Mouse (Mus musculus) embryonic facial prominence, embryonic 11.5 days (tissue): Measurements from ENCODE around the gene Soat2. TPM values are rescaled to one million over a fixed set of nuclear protein-coding genes. Genes with fewer than 3 reads are reported as not detected.

Source experiments
- ATAC-seq: fragments of 200-750 bp; cut with Nextera tagmentation; replicated peaks from 2 replicates; pipeline ENCODE4 v1.8.0; 2017; ENCODE audit warnings: low read depth; ENCODE audit not compliant: insufficient number of reproducible peaks, low FRiP score, low TSS enrichment
- DNase-seq: peaks from one replicate; pipeline ENCODE4 v3.0.0-alpha.2; 2015; ENCODE audit warnings: low spot score
- H3K27ac ChIP-seq: fragments of 300-500 bp; sonication (generic); replicated peaks from 2 replicates; pipeline ENCODE4 v1.5.1; 2014; ENCODE audit warnings: mild to moderate bottlenecking, low read depth, low read length, control low read depth
- H3K27me3 ChIP-seq: fragments of 300-500 bp; sonication (generic); 2 replicates; pipeline ENCODE4 v1.6.1; 2014; ENCODE audit warnings: mild to moderate bottlenecking, low read length, moderate library complexity, mixed read lengths; ENCODE audit not compliant: control insufficient read depth, insufficient read depth
- H3K36me3 ChIP-seq: fragments of 300-500 bp; sonication (generic); replicated peaks from 2 replicates; pipeline ENCODE4 v1.6.1; 2014; ENCODE audit warnings: low read depth, mild to moderate bottlenecking, low read length, moderate library complexity, mixed read lengths; ENCODE audit not compliant: control insufficient read depth, insufficient read depth
- H3K4me1 ChIP-seq: fragments of 300-500 bp; sonication (generic); 2 replicates; pipeline ENCODE4 v1.6.1; 2014; ENCODE audit warnings: low read length, mixed read lengths; ENCODE audit not compliant: control insufficient read depth, insufficient read depth
- H3K4me2 ChIP-seq: fragments of 300-500 bp; sonication (generic); 2 replicates; pipeline ENCODE4 v1.6.1; 2014; ENCODE audit warnings: low read depth, mild to moderate bottlenecking, control low read depth, low read length, moderate library complexity
- H3K4me3 ChIP-seq: fragments of 300-500 bp; sonication (generic); 2 replicates; pipeline ENCODE4 v1.5.1; 2014; ENCODE audit warnings: low read depth, low read length, control low read depth
- H3K9ac ChIP-seq: fragments of 300-500 bp; sonication (generic); replicated peaks from 2 replicates; pipeline ENCODE4 v1.6.1; 2014; ENCODE audit warnings: mild to moderate bottlenecking, control low read depth, low read length
- H3K9me3 ChIP-seq: fragments of 300-500 bp; sonication (generic); replicated peaks from 2 replicates; pipeline ENCODE4 v1.6.1; 2016; ENCODE audit warnings: mild to moderate bottlenecking, low read length, inconsistent platforms, mixed read lengths; ENCODE audit not compliant: control insufficient read depth
- WGBS: fragments of 180-500 bp; shearing (Covaris S2); extraction: QIAGEN DNeasy Blood & Tissue Kit; methylation state at CpG from one replicate; pipeline ENCODE4 v1.1.7; 2014; 5-methylcytosine and 5-hydroxymethylcytosine counted together
- polyA plus RNA-seq: library from polyadenylated mRNA; unstranded; fragments of >200 nt; fragmentation: Nextera tagmentation; extraction: Ambion mirVana; gene quantifications from 2 replicates; pipeline ENCODE4 v1.2.1, GENCODE M21; 2014

Gene Soat2
- polyA plus RNA-seq, 1 experiment from 2014 or later: not detected

DNA sequence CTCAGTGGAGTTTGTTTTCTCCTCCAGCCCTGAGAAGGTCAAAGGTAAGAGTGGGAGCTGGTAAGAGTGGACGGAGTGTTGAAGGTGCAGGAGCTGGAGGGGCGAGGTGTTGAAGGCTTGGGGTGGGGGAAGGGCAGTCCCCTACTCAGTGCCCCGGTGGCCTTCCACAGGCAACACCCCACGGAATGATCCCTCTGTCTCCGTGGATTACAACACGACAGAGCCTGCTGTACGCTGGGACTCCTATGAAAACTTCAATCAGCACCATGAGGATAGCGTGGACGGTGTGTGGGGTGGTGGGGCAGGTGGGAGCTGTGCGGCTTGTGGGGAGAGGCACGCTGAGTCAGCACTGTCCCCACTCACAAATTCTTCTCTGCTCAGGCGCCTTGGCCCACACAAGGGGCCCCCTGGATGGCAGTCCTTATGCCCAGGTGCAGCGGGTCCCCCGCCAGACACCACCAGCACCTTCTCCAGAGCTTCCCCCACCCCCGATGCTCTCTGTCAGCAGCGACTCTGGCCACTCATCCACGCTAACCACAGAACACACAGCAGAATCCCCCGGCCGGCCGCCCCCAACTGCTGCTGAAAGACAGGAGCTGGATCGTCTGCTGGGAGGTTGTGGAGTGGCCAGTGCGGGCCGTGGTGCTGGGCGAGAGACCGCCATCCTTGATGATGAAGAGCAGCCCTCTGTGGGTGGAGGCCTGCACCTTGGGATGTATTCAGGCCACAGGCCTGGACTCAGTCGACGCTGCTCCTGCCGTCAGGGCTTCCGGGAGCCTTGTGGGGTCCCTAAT is 39.4 kb upstream of the Soat2 start:
- no peak overlapping the region for H3K4me2 ChIP-seq
- H3K4me3 ChIP-seq: no peak overlapping the region
- H3K27me3 ChIP-seq: no peaks in the 10 kb centered on the region; the same call in 1 of the 2 replicates
- ATAC-seq (no peak), DNase-seq (no peak)
- no peaks in the 10 kb centered on the region; the same call in 1 of the 2 replicates for H3K36me3 ChIP-seq
- 82% methylated on average over 29 of the region's 29 CpGs for WGBS
- H3K9me3 ChIP-seq: no peaks in the 10 kb centered on the region
- H3K27ac ChIP-seq: no peak overlapping the region
- H3K9ac ChIP-seq: no peak overlapping the region
- H3K4me1 ChIP-seq: peaks cover 8% of the 10 kb centered on the region

DNA sequence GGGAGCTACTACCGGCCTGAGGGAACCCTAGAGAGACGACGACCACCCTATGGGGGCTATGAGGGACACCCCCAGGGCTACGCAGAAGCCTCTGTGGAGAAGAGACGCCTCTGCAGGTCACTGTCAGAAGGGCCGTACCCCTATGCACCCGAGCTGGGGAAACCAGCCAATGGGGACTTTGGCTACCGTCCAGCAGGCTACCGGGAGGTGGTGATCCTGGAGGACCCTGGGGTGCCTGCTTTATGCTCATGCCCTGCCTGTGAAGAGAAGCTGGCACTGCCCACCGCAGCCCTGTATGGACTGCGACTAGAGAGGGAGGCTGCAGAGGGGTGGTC is 38.9 kb upstream of the Soat2 start:
- Histone ChIP-seq H3K27me3 (no peaks in the 10 kb centered on the region; the same call in 1 of the 2 replicates), H3K4me1 (peaks cover 5% of the 10 kb centered on the region), H3K9ac (no peak overlapping the region), H3K4me2 (no peak overlapping the region), H3K9me3 (no peaks in the 10 kb centered on the region), H3K27ac (no peak overlapping the region), H3K4me3 (no peak overlapping the region), H3K36me3 (no peaks in the 10 kb centered on the region; the same call in 1 of the 2 replicates)
- DNase-seq (no peak), ATAC-seq (no peak)
- 90% methylated on average over 11 of the region's 11 CpGs for WGBS

DNA sequence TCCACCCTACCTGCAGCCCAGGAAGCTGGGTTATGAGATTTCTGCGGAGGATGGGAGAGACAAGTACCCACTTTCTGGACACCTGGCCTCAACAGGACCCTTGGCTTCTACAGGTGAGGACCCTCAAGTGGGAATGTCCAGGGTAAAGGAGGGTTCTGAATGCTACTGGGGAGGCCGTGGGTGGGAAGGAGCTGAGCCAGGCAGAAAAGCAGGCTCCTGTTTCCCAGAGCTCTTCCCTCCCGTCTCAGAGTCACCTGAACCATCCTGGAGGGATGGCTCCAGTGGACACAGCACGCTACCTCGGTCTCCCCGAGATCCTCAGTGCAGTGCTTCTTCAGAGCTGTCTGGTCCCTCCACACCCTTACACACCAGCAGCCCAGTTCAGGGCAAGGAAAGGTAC is 38.1 kb upstream of the Soat2 start:
- 90% methylated on average over 6 of the region's 6 CpGs for WGBS
- no peak overlapping the region for H3K9ac ChIP-seq
- no peaks in the 10 kb centered on the region for H3K27me3 ChIP-seq
- H3K27ac ChIP-seq: no peak overlapping the region
- H3K36me3 ChIP-seq: no peaks in the 10 kb centered on the region; the same call in 1 of the 2 replicates
- no peak overlapping the region for H3K4me2 ChIP-seq
- ATAC-seq: no peak
- no peak overlapping the region for H3K4me3 ChIP-seq
- no peaks in the 10 kb centered on the region for H3K9me3 ChIP-seq
- no peak for DNase-seq
- H3K4me1 ChIP-seq: peaks cover 2% of the 10 kb centered on the region; the same call in 1 of the 2 replicates

DNA sequence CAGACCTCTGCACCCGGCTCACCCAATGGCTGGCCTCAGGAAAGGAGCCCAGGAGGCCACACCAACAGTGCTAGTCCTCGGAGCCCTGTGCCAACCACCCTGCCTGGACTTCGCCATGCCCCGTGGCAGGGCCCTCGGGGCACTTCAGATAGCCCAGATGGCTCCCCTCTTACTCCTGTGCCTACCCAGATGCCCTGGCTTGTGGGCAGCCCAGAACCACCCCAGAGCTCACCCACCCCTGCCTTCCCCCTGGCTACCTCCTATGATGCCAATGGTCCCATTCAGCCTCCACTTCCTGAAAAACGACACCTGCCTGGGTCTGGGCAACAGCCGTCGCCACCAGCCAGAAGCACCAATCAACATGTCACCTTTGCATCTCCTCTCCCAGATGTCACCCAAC is 37.5 kb upstream of the Soat2 start:
- Histone ChIP-seq H3K4me1 (no peaks in the 10 kb centered on the region), H3K27ac (no peak overlapping the region), H3K9me3 (no peaks in the 10 kb centered on the region), H3K27me3 (no peaks in the 10 kb centered on the region), H3K4me2 (no peak overlapping the region), H3K4me3 (no peak overlapping the region), H3K9ac (no peak overlapping the region), H3K36me3 (no peaks in the 10 kb centered on the region; the same call in 1 of the 2 replicates)
- ATAC-seq: no peak
- WGBS: 81% methylated on average over 8 of the region's 8 CpGs
- DNase-seq: no peak

DNA sequence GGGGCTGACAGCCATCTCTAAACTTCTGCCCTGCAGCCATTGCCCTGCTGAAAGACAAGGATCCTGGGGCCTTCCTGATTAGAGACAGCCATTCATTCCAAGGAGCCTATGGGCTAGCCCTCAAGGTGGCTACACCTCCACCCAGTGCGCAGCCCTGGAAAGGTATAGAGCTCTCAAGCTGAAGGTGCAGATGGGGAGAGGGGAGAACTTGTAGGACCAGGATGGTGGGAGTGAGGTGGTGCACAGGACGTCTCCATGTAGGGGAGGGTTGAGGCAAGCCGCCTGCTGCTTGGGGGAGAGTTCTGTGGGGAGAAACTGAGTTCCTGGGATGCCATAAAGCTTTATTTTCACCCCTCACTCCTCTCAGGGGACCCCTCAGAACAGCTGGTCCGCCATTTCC is 36.7 kb upstream of the Soat2 start:
- WGBS: 83% methylated on average over 4 of the region's 4 CpGs
- no peak overlapping the region for H3K4me3 ChIP-seq
- H3K27ac ChIP-seq: no peak overlapping the region
- ATAC-seq: no peak
- no peaks in the 10 kb centered on the region for H3K4me1 ChIP-seq
- H3K4me2 ChIP-seq: no peak overlapping the region
- no peaks in the 10 kb centered on the region for H3K9me3 ChIP-seq
- H3K27me3 ChIP-seq: no peaks in the 10 kb centered on the region
- no peak overlapping the region for H3K9ac ChIP-seq
- peaks cover 3% of the 10 kb centered on the region for H3K36me3 ChIP-seq
- DNase-seq: no peak

DNA sequence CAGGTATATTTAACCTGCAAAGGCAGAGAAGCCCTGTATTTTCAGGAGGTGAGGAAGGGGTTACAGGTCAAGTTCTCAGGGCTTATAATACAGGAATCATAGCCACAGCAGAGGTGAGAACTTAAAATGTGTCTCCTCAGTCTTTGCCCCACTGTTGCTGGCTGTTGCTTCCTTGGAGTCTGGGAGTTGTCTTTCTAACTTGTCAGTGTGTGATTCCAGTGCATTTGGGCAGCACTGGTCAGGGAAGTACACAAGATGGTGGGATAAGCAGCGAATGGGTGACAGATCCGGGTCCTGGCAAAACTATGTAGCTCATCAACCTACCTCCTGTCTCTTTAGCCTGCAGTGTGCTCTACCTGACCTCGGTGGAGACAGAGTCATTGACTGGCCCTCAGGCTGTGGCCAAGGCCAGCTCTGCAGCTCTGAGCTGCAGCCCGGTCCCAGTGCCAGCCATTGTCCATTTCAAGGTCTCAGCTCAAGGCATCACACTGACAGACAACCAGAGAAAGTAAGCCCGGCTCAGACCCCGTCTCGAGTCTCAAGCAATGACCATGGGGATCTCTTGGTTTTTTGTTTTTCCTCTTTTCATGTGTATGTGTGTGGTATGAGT is 35.6 kb upstream of the Soat2 start:
- Histone ChIP-seq H3K27me3 (no peaks in the 10 kb centered on the region), H3K4me1 (no peaks in the 10 kb centered on the region), H3K9ac (no peak overlapping the region), H3K36me3 (peaks cover 4% of the 10 kb centered on the region), H3K4me3 (no peak overlapping the region), H3K4me2 (no peak overlapping the region), H3K9me3 (no peaks in the 10 kb centered on the region), H3K27ac (no peak overlapping the region)
- 83% methylated on average over 7 of the region's 7 CpGs for WGBS
- no peak for ATAC-seq
- no peak for DNase-seq

DNA sequence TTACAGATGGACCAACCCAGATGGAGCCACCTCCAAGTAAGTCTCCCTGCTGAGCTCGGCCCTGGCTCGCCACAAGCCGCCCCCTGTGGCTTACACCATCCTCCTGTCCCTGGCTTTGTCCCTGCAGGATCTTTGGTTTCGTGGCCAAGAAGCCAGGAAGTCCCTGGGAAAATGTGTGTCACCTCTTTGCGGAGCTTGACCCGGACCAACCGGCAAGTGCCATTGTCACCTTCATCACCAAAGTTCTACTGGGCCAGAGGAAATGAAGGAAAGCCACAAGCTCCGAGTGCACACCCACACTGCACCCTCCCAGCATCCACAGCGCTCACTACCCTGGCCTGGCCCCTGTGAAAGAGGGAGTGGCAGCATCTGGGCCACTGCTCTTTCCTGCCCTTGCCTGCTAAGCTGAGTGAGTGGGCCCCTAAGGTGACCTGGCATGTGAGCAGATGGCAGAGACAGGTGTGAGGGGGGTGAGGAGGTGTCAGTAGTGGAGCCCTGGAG is 34.5 kb upstream of the Soat2 start:
- WGBS: 75% methylated on average over 9 of the region's 9 CpGs
- DNase-seq (no peak), ATAC-seq (no peak)
- Histone ChIP-seq H3K4me3 (no peak overlapping the region), H3K4me2 (no peak overlapping the region), H3K9me3 (no peaks in the 10 kb centered on the region), H3K4me1 (no peaks in the 10 kb centered on the region), H3K27ac (no peak overlapping the region), H3K9ac (no peak overlapping the region), H3K27me3 (no peaks in the 10 kb centered on the region), H3K36me3 (peaks cover 4% of the 10 kb centered on the region)

DNA sequence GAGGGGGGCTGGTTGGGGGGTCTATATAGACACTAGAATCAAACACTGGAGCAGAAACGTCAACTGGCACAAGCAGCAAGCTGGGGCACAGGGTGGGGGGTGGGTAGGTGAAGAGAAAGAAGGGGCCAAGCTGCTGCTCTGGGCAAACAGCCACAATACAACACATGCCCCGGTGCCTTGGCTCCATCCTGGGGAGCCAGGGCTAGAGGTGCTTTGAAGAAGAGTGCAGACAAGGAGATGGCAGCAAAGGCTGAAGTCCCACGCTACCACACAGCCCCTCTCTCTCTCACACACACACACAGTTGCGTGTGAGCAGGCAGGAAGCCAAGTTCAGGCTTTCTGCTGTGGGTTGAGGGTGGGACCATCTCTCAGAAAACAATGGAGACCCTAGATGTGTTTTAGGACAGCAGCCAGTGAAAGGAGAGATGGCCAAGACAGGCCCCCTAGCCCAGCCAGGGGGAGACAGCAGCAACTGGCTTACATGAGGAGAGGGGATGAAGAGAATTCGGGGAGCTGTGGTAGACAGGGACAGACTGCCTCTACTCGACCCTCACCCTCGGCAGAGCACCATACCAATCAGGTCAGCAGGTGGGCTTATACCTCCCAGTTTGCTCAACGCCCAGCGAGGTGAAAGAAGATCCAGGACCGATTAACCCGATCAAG is 33.4 kb upstream of the Soat2 start:
- H3K27me3 ChIP-seq: no peaks in the 10 kb centered on the region
- 72% methylated on average over 11 of the region's 11 CpGs for WGBS
- no peak overlapping the region for H3K27ac ChIP-seq
- H3K4me2 ChIP-seq: no peak overlapping the region
- no peak overlapping the region for H3K9ac ChIP-seq
- H3K4me3 ChIP-seq: no peak overlapping the region
- H3K9me3 ChIP-seq: no peaks in the 10 kb centered on the region
- no peak for DNase-seq
- H3K4me1 ChIP-seq: no peaks in the 10 kb centered on the region
- ATAC-seq: no peak
- H3K36me3 ChIP-seq: peaks cover 4% of the 10 kb centered on the region
